Mouse (Mus musculus) megakaryocyte, adult 5-6 weeks (primary cell): ENCODE data around the gene Bace1. TPM values are rescaled to one million over a fixed set of nuclear protein-coding genes. Genes with fewer than 3 reads are reported as not detected.
"Not testable (repeated sequence)": the region's sequence is repeated elsewhere in the genome, so short reads cannot be mapped to it uniquely, and the experiment has no call there.

Experiments used
- ATAC-seq: 2 replicates; pipeline ENCODE4 v1.8.0; 2016; ENCODE audit warnings: mild to moderate bottlenecking, inconsistent platforms; ENCODE audit not compliant: poor library complexity, severe bottlenecking
- total RNA-seq, 2 experiments: library from RNA; stranded (forward) in 1 of 2; stranded (reverse) in 1 of 2; fragments of 153-499, 151-499 nt in 1 of 2; fragments of 221-1000, 200-1000 nt in 1 of 2; gene quantifications; 2 replicates each; pipeline versions ENCODE4 v1.2.3 to v1.2.4; 2015 to 2017

Bace1 gene
- total RNA-seq, 2 experiments from 2014 or later = 2.9 to 7.2 TPM

GRCm38 (mm10) chr9:45833461-45833860 is 4.9 kb upstream of the Bace1 start:
- ATAC-seq = peak; percentile 13; the same call in 1 of the 2 replicates

DNA sequence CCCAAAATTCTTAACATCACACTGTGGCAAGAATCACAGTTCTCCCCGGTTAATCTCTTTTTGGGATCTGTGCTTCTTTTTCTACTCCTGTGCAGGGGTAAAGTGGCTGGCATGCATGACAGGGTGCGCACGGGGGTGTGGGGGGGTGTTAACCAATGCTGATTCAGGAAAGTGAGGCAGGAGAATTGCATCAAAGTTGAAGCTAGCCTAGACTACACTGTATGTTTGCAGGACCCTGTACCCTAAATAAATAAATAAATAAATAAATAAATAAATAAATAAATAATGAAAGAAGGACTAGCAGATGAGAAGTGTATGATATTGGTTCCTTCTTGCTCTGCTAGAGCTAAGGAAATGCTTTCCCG is 329 bp upstream of the Bace1 start:
- ATAC-seq = no peak

DNA sequence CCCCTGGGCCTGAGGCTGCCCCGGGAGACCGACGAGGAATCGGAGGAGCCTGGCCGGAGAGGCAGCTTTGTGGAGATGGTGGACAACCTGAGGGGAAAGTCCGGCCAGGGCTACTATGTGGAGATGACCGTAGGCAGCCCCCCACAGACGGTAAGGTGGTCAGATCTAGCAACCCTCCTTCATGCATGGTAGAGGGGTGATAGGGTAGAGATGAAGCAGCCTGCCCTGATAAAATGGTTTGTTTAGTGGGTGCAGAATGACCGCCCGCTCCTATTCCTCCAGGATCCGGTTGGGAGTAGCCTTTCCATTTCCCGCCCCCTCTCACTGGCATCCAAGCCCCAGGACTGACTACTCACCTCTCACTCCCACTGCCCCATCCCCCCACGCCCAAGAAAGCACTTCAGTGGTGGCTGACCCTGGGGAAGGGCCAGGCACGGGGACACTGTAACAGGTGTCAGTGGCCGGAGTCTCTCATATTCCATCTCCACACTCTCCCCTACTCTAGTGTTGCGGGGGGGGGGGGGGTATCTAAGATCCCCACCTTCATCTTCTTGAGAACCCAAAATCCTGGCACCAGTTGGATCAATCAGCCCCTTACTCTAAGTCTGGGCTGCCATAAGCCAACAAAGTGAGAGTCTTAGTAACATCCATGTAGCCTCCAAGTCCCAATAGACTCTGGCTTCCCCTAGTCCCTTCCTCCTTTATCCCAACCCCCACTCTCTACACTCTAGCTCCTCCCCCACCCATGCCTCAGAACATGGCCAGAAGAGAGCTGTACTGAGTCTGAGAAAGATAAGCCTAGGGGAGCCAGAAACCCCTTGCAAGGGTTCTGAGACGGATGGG is 980 bp downstream of the Bace1 start:
- ATAC-seq = peak; percentile 55

- no peak for ATAC-seq
Measured at GRCm38 (mm10) chr9:45839982-45840300, 1.6 kb downstream of the Bace1 start.

DNA sequence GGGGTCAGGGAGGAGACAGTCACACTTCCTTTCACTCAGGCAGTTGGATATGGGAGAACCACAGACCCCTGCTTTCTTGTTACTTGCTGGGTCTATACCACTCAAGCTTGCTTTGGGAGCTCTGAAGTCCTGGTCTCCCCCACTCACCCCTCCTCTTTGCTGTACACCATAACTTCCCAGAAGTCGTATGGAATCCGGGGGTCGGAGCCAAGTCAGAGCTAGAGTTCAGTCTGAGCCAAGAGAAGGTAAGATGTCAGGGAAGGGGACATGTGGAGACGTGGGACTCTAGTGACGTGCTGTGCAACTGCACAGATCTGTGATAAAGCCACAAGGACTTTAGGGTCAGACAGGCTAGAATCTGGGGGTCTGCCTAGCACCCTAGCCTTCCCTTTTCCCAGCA is 2.0 kb downstream of the Bace1 start:
- ATAC-seq = no peak

DNA sequence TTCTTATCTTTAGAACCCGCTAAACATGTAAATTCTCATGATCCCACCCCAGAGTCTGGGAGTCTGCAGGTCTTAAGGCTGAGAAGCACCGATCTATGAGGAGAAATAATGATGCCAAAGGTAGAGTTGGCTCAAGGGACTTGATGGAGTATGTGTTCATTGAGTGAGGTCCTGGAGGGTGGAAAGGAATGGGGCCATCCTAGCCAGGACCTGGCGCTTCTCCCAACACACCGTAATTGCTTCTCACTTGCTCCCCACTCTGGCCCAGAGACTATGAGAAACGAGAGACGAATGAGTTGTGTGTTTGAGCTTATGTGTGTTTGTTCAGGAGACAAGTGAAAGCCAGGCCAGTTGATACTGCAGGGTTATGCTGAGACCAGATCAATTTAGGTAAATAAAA is 3.1 kb downstream of the Bace1 start:
- no peak for ATAC-seq

DNA sequence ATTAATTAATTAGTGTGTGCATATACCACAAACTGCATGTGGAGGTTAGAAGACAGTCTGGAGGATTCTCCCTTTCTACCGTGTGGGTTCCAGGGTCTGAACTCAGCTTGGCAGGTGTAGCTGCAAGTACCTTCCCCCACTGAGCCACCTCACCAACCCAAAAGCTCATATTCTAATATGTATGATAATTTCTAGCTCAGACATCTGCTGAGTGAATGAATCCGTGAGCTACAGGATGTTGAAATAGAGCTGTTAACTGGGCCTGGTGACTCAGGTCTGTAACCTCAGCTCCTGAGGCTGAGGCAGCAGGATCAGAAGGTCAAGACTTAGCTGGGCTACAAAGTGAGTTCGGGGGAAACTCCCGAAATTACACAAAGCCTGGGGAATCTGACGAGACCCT is 4.6 kb downstream of the Bace1 start:
- ATAC-seq = no peak

DNA sequence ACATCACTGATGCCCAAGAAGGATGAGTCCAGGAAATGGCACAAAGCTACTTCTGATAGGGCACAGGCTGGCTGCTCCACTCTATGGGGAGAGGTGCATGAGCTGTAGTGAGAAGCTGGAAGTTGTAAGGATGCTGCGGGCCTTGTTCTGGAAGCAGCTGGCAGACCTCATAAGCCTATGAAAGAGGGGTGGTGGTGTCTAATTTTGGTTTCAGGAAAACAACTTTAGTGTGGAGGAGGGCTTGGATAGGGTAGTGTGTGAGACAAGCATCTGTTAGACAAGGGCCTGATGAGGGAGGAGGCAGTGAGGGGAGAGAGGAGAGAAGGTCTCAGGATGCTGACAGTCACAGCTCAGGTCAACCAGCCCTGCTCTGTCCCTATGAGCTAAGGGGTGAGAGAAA is 5.4 kb downstream of the Bace1 start:
- no peak for ATAC-seq

- ATAC-seq = no peak
Measured at GRCm38 (mm10) chr9:45845541-45845940, 7.2 kb downstream of the Bace1 start.

DNA sequence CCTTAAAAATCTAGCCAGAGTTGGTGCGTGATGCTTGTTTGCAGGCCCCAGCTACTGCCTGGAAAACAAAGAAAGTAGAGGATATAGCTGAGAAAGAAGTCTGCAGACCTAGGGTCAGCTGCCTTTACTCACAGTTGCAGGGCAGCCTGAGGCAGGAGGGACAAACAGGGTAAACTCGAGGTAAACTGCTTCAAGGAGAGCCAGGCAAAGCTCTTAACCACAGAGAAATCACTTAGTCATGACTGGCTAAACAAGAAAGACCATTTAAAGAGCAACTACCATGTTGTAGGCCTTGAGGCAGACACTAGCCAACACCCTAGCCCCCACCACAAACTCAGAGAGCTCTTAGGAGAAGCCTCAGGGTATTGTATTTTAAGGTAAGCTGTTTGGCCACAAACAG is 7.8 kb downstream of the Bace1 start:
- ATAC-seq = not testable (repeated sequence)

GRCm38 (mm10) chr9:45846891-45847460 is 8.6 kb downstream of the Bace1 start:
- peak; percentile 46 for ATAC-seq

GRCm38 (mm10) chr9:45849528-45850408 is 11.4 kb downstream of the Bace1 start:
- ATAC-seq = no peak

DNA sequence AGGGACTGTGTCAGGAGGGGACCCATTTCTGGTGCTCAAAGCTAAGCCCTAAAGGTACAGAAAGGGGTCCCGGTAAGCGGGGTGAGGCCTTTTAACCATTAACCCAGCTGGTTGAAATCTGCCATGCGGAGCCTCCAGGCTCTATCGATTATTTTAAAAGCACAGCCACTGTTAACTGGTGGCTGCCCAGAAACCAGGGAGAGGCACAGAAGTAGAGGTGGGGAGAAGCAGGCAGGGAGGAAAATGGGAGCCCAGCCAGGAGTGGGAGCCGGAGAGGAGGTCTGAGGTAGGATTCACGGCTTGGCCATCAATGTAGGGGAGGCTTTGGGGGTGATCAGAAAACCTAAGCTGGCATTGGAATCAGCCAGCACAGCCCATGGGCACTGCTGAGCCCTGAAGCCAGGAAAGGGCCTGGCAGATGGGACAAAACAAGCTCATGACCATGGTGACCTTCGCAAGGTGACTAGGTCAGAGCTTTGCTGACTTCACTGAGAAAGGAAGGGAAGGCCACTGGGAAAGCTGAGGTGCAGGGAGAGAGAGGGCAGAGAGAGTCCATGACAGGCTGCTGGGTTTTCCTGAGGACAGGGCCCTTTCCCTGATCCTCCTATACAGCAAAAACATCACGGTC is 12.3 kb downstream of the Bace1 start:
- ATAC-seq = no peak

GRCm38 (mm10) chr9:45851330-45851729 is 12.9 kb downstream of the Bace1 start:
- ATAC-seq = peak; percentile 68

- no peak for ATAC-seq
Measured at GRCm38 (mm10) chr9:45851776-45852175, 13.4 kb downstream of the Bace1 start.

DNA sequence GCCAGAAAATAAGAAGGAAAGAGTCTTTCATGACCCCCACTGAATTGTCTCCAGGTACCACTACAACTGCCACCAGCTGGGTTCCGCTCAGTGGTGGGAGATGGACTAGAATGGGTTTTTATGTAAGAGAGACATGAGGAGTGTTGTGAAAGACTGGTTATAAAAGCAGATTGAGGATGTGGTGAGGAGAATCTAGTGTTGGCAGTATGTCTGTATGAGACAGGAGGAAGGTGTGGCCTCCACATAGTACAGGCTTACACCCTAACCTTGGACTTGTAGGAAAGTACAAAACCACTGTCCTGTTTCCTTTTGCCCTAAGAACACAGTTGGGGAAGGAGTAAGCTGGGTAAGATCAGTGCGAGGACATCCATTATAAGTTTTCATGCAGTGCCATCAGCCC is 15.3 kb downstream of the Bace1 start:
- peak; percentile 80 for ATAC-seq

DNA sequence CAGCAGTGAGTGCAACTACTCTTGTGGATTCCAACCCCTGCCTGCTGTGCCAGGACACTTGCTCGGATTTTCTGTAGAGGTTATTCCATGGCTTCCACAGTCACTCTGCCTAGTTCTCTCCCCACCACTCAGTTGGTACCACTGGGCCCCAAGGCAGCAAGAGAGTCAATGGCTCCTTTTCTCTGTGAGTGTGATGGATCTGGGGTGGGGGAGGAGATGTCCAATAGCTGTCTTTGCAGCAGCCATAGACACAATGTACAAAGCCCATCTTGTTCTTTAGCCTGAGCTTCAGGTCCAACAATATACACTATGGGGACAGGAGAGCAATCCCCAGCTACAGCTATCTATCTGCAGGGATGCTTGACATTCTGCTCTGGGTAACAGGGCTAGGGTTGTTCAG is 15.8 kb downstream of the Bace1 start:
- ATAC-seq = no peak

- no peak for ATAC-seq
Measured at GRCm38 (mm10) chr9:45859364-45859763, 21.0 kb downstream of the Bace1 start.

- ATAC-seq = no peak
Measured at GRCm38 (mm10) chr9:45861813-45862212, 23.4 kb downstream of the Bace1 start.

GRCm38 (mm10) chr9:45869181-45869580 is 30.8 kb downstream of the Bace1 start:
- no peak for ATAC-seq

GRCm38 (mm10) chr9:45870265-45870664 is 31.9 kb downstream of the Bace1 start:
- no peak for ATAC-seq
